Mouse (Mus musculus): ENCODE results near the gene Mecr.

Mecr gene

GRCm38 (mm10) chr4:131897787-131898186, 54.5 kb downstream of the Mecr start:
- no peak for DNase-seq

- no peak for DNase-seq
Measured at GRCm38 (mm10) chr4:131898503-131899179, 55.4 kb downstream of the Mecr start.

- no peak for DNase-seq
Measured at GRCm38 (mm10) chr4:131899180-131899554, 55.9 kb downstream of the Mecr start.

- DNase-seq: no peak
Measured at GRCm38 (mm10) chr4:131901090-131901489, 57.8 kb downstream of the Mecr start.

- peak; percentile 72 for DNase-seq
Measured at GRCm38 (mm10) chr4:131904478-131904877, 61.2 kb downstream of the Mecr start.

- no peak for DNase-seq
Measured at GRCm38 (mm10) chr4:131906423-131906822, 63.2 kb downstream of the Mecr start.

GRCm38 (mm10) chr4:131907912-131908311, 64.6 kb downstream of the Mecr start:
- DNase-seq: peak; percentile 53

- no peak for DNase-seq
Measured at GRCm38 (mm10) chr4:131910237-131910994, 67.1 kb downstream of the Mecr start.

- DNase-seq: no peak
Measured at GRCm38 (mm10) chr4:131911521-131911920, 68.3 kb downstream of the Mecr start.

GRCm38 (mm10) chr4:131913526-131913925, 70.3 kb downstream of the Mecr start:
- no peak for DNase-seq

- no peak for DNase-seq
Measured at GRCm38 (mm10) chr4:131914046-131914643, 70.9 kb downstream of the Mecr start.

- DNase-seq: no peak
Measured at GRCm38 (mm10) chr4:131914891-131915469, 71.7 kb downstream of the Mecr start.

- DNase-seq: no peak
Measured at GRCm38 (mm10) chr4:131915821-131916328, 72.6 kb downstream of the Mecr start.

- peak; percentile 89 for DNase-seq
Measured at GRCm38 (mm10) chr4:131916425-131916824, 73.2 kb downstream of the Mecr start.

- no peak for DNase-seq
Measured at GRCm38 (mm10) chr4:131917010-131917555, 73.8 kb downstream of the Mecr start.
